Mouse (Mus musculus) hindbrain, embryonic 14.5 days (tissue): Measurements from ENCODE around the gene Map4. TPM values are rescaled to one million over a fixed set of nuclear protein-coding genes. Genes with fewer than 3 reads are reported as not detected.

ENCODE experiments used
- ATAC-seq: fragments of 200-750 bp; cut with Nextera tagmentation; 2 replicates; pipeline ENCODE4 v1.8.0; 2017; ENCODE audit warnings: moderate number of reproducible peaks, mild to moderate bottlenecking, moderate TSS enrichment, moderate library complexity; ENCODE audit not compliant: low FRiP score
- DNase-seq: peaks from one replicate; pipeline ENCODE4 v3.0.0-alpha.2; 2015; ENCODE audit warnings: low spot score
- H3K27ac ChIP-seq: fragments of 300-500 bp; sonication (generic); 2 replicates; pipeline ENCODE4 v1.5.1; 2014; ENCODE audit warnings: mild to moderate bottlenecking, moderate library complexity
- H3K27me3 ChIP-seq: fragments of 300-500 bp; sonication (generic); 2 replicates; pipeline ENCODE4 v1.6.1; 2014; ENCODE audit warnings: mild to moderate bottlenecking, low read length, mixed read lengths; ENCODE audit not compliant: control insufficient read depth, insufficient read depth
- H3K36me3 ChIP-seq: fragments of 300-500 bp; sonication (generic); replicated peaks from 2 replicates; pipeline ENCODE4 v1.6.1; 2014; ENCODE audit not compliant: control insufficient read depth, insufficient read depth
- H3K4me1 ChIP-seq: fragments of 300-500 bp; sonication (generic); replicated peaks from 2 replicates; pipeline ENCODE4 v1.6.1; 2014; ENCODE audit warnings: antibody characterized with exemption, low read length, mixed read lengths; ENCODE audit not compliant: control insufficient read depth, insufficient read depth
- H3K4me2 ChIP-seq: fragments of 300-500 bp; sonication (generic); replicated peaks from 2 replicates; pipeline ENCODE4 v1.6.1; 2014; ENCODE audit warnings: mild to moderate bottlenecking, moderate library complexity
- H3K4me3 ChIP-seq: fragments of 300-500 bp; sonication (generic); replicated peaks from 2 replicates; pipeline ENCODE4 v1.5.1; 2014; ENCODE audit warnings: mild to moderate bottlenecking, low read length
- H3K9ac ChIP-seq: fragments of 300-500 bp; sonication (generic); 2 replicates; pipeline ENCODE4 v1.6.1; 2014
- H3K9me3 ChIP-seq: fragments of 300-500 bp; sonication (generic); 2 replicates; pipeline ENCODE4 v1.6.1; 2016; ENCODE audit warnings: low read length; ENCODE audit not compliant: control insufficient read depth
- WGBS: fragments of 180-500 bp; shearing (Covaris S2); extraction: QIAGEN DNeasy Blood & Tissue Kit; methylation state at CpG from one replicate; pipeline ENCODE4 v1.1.7; 2014; 5-methylcytosine and 5-hydroxymethylcytosine counted together
- polyA plus RNA-seq: library from polyadenylated mRNA; unstranded; fragments of >200 nt; fragmentation: Nextera tagmentation; extraction: Ambion mirVana; gene quantifications from 2 replicates; pipeline ENCODE4 v1.2.1, GENCODE M21; 2014

Map4 gene
- polyA plus RNA-seq, 1 experiment from 2014 or later: 189 TPM

GRCm38 (mm10) chr9:110002413-110002812, 71.2 kb downstream of the Map4 start:
- Histone ChIP-seq H3K9ac (no peak overlapping the region), H3K4me2 (no peak overlapping the region), H3K9me3 (no peaks in the 10 kb centered on the region), H3K36me3 (peaks cover 9% of the 10 kb centered on the region), H3K4me1 (no peaks in the 10 kb centered on the region), H3K27me3 (no peaks in the 10 kb centered on the region), H3K27ac (no peak overlapping the region), H3K4me3 (no peak overlapping the region)
- ATAC-seq: no peak
- DNase-seq: no peak
- WGBS: 85% methylated on average over 3 of the region's 3 CpGs

GRCm38 (mm10) chr9:110019224-110019623, 88.0 kb downstream of the Map4 start:
- Histone ChIP-seq H3K9ac (no peak overlapping the region), H3K36me3 (no peaks in the 10 kb centered on the region), H3K4me1 (peaks cover 4% of the 10 kb centered on the region; the same call in 1 of the 2 replicates), H3K27me3 (no peaks in the 10 kb centered on the region), H3K4me3 (no peak overlapping the region), H3K27ac (peak overlapping the region; percentile 38; the same call in 1 of the 2 replicates), H3K4me2 (no peak overlapping the region), H3K9me3 (no peaks in the 10 kb centered on the region)
- ATAC-seq: no peak
- DNase-seq: peak; percentile 47
- WGBS: 46% methylated on average over 7 of the region's 7 CpGs

- no peaks in the 10 kb centered on the region for H3K9me3 ChIP-seq
- H3K9ac ChIP-seq: no peak overlapping the region
- H3K4me2 ChIP-seq: no peak overlapping the region
- no peaks in the 10 kb centered on the region for H3K36me3 ChIP-seq
- peaks cover 4% of the 10 kb centered on the region; the same call in 1 of the 2 replicates for H3K4me1 ChIP-seq
- H3K27me3 ChIP-seq: no peaks in the 10 kb centered on the region
- 77% methylated on average over 5 of the region's 5 CpGs for WGBS
- DNase-seq (no peak), ATAC-seq (no peak)
- H3K4me3 ChIP-seq: no peak overlapping the region
- no peak overlapping the region for H3K27ac ChIP-seq
Observed at GRCm38 (mm10) chr9:110020405-110020804, 89.1 kb downstream of the Map4 start.

- Histone ChIP-seq H3K27ac (no peak overlapping the region), H3K4me2 (no peak overlapping the region), H3K9me3 (no peaks in the 10 kb centered on the region), H3K4me1 (peaks cover 4% of the 10 kb centered on the region; the same call in 1 of the 2 replicates), H3K36me3 (peaks cover 6% of the 10 kb centered on the region), H3K27me3 (no peaks in the 10 kb centered on the region), H3K9ac (no peak overlapping the region), H3K4me3 (no peak overlapping the region)
- ATAC-seq (no peak), DNase-seq (no peak)
- WGBS: 97% methylated on average over 1 of the region's 1 CpGs
Observed at GRCm38 (mm10) chr9:110021463-110021862, 90.2 kb downstream of the Map4 start.

GRCm38 (mm10) chr9:110022151-110022550, 90.9 kb downstream of the Map4 start:
- Histone ChIP-seq H3K9ac (no peak overlapping the region), H3K4me3 (no peak overlapping the region), H3K4me2 (no peak overlapping the region), H3K4me1 (peaks cover 4% of the 10 kb centered on the region; the same call in 1 of the 2 replicates), H3K36me3 (peaks cover 6% of the 10 kb centered on the region), H3K27me3 (no peaks in the 10 kb centered on the region), H3K9me3 (no peaks in the 10 kb centered on the region), H3K27ac (no peak overlapping the region)
- ATAC-seq (no peak), DNase-seq (no peak)
- WGBS: 88% methylated on average over 2 of the region's 2 CpGs

GRCm38 (mm10) chr9:110035091-110035490, 103.8 kb downstream of the Map4 start:
- no peak overlapping the region for H3K9ac ChIP-seq
- H3K27ac ChIP-seq: no peak overlapping the region
- DNase-seq (no peak), ATAC-seq (no peak)
- no peak overlapping the region for H3K4me2 ChIP-seq
- no peak overlapping the region for H3K4me3 ChIP-seq
- H3K36me3 ChIP-seq: peaks cover 64% of the 10 kb centered on the region
- H3K27me3 ChIP-seq: no peaks in the 10 kb centered on the region
- 88% methylated on average over 4 of the region's 4 CpGs for WGBS
- H3K4me1 ChIP-seq: no peaks in the 10 kb centered on the region
- no peaks in the 10 kb centered on the region for H3K9me3 ChIP-seq

GRCm38 (mm10) chr9:110037895-110038294, 106.6 kb downstream of the Map4 start:
- ATAC-seq: no peak
- H3K27ac ChIP-seq: no peak overlapping the region
- peaks cover 57% of the 10 kb centered on the region for H3K36me3 ChIP-seq
- WGBS: 88% methylated on average over 8 of the region's 8 CpGs
- H3K4me3 ChIP-seq: no peak overlapping the region
- DNase-seq: no peak
- no peak overlapping the region for H3K4me2 ChIP-seq
- H3K9me3 ChIP-seq: no peaks in the 10 kb centered on the region
- no peaks in the 10 kb centered on the region for H3K4me1 ChIP-seq
- no peak overlapping the region for H3K9ac ChIP-seq
- no peaks in the 10 kb centered on the region for H3K27me3 ChIP-seq

GRCm38 (mm10) chr9:110038485-110038884, 107.2 kb downstream of the Map4 start:
- H3K27me3 ChIP-seq: no peaks in the 10 kb centered on the region
- no peak overlapping the region for H3K4me3 ChIP-seq
- DNase-seq: no peak
- peaks cover 54% of the 10 kb centered on the region for H3K36me3 ChIP-seq
- no peak for ATAC-seq
- 100% methylated on average over 2 of the region's 2 CpGs for WGBS
- H3K9me3 ChIP-seq: no peaks in the 10 kb centered on the region
- H3K4me1 ChIP-seq: no peaks in the 10 kb centered on the region
- no peak overlapping the region for H3K4me2 ChIP-seq
- H3K27ac ChIP-seq: no peak overlapping the region
- H3K9ac ChIP-seq: no peak overlapping the region

- H3K36me3 ChIP-seq: peaks cover 10% of the 10 kb centered on the region; the same call in 1 of the 2 replicates
- ATAC-seq: no peak
- no peaks in the 10 kb centered on the region for H3K27me3 ChIP-seq
- 94% methylated on average over 4 of the region's 4 CpGs for WGBS
- H3K4me2 ChIP-seq: no peak overlapping the region
- no peak for DNase-seq
- no peaks in the 10 kb centered on the region for H3K9me3 ChIP-seq
- H3K9ac ChIP-seq: no peak overlapping the region
- peaks cover 7% of the 10 kb centered on the region; the same call in 1 of the 2 replicates for H3K4me1 ChIP-seq
- no peak overlapping the region for H3K4me3 ChIP-seq
- H3K27ac ChIP-seq: no peak overlapping the region
Observed at GRCm38 (mm10) chr9:110044373-110044772, 113.1 kb downstream of the Map4 start.

- H3K4me1 ChIP-seq: peaks cover 9% of the 10 kb centered on the region
- no peak overlapping the region for H3K9ac ChIP-seq
- no peaks in the 10 kb centered on the region for H3K36me3 ChIP-seq
- no peak overlapping the region for H3K4me3 ChIP-seq
- no peak overlapping the region for H3K27ac ChIP-seq
- H3K9me3 ChIP-seq: no peaks in the 10 kb centered on the region
- ATAC-seq (no peak), DNase-seq (no peak)
- H3K27me3 ChIP-seq: no peaks in the 10 kb centered on the region
- no peak overlapping the region for H3K4me2 ChIP-seq
Observed at GRCm38 (mm10) chr9:110045763-110046377, 114.6 kb downstream of the Map4 start.
